Mouse (Mus musculus): Measurements from ENCODE around the gene Kif5a. TPM values are rescaled to one million over a fixed set of nuclear protein-coding genes. Genes with fewer than 3 reads are reported as not detected.

Kif5a gene
- polyA plus RNA-seq (2012; rRNA removed; ENCODE audit: low replicate concordance): 1.7 and 6.0 TPM in 2 replicates

GRCm38 (mm10) chr10:127262548-127263398 is at the start of gene Kif5a:
Kif5a (minus strand) TSS chr10:127263348.

GRCm38 (mm10) chr10:127311476-127312355 is 48.6 kb upstream of the Kif5a start, which contains the start of gene Mars:
Mars (minus strand) TSS chr10:127311786.

GRCm38 (mm10) chr10:127288800-127289572 is 25.8 kb upstream of the Kif5a start, which contains the start of gene Mbd6:
Mbd6 (minus strand) TSS chr10:127289018.

GRCm38 (mm10) chr10:127266112-127267091 is 3.3 kb upstream of the Kif5a start, which contains the start of gene Dctn2:
Dctn2 (plus strand) TSS chr10:127266368.

GRCm38 (mm10) chr10:127211414-127211854 is 51.7 kb downstream of the Kif5a start, which contains the start of gene Pip4k2c:
Pip4k2c (minus strand) TSS chr10:127211585.

GRCm38 (mm10) chr10:127195328-127196129 is 67.6 kb downstream of the Kif5a start, which contains the start of gene Dtx3:
Dtx3 (minus strand) TSS chr10:127195728.

GRCm38 (mm10) chr10:127189651-127190381 is 73.3 kb downstream of the Kif5a start, which contains the start of gene Arhgef25:
Arhgef25 (minus strand) TSS chr10:127190083.

GRCm38 (mm10) chr10:127179871-127180694 is 83.1 kb downstream of the Kif5a start, which contains the start of gene Slc26a10:
Slc26a10 (minus strand) TSS chr10:127180645.

Other genes starting within 250 kb of the Kif5a start
- gene Tsfm, start 232.5 kb downstream of the Kif5a start, polyA plus RNA-seq (2012; rRNA removed; ENCODE audit: low replicate concordance): 31.8 and 44.1 TPM in 2 replicates
- 7.0 and 13.9 TPM in 2 replicates for gene Mettl1, start 221.9 kb downstream of the Kif5a start, polyA plus RNA-seq (2012; rRNA removed; ENCODE audit: low replicate concordance)
- 0.58 and 1.6 TPM in 2 replicates for gene Eef1akmt3, start 221.8 kb downstream of the Kif5a start, polyA plus RNA-seq (2012; rRNA removed; ENCODE audit: low replicate concordance)
- gene Cyp27b1, start 215.1 kb downstream of the Kif5a start, polyA plus RNA-seq (2012; rRNA removed; ENCODE audit: low replicate concordance): 0.13 and 0.65 TPM in 2 replicates
- gene March9, start 203.2 kb downstream of the Kif5a start, polyA plus RNA-seq (2012; rRNA removed; ENCODE audit: low replicate concordance): 4.3 and 5.4 TPM in 2 replicates
- gene Cdk4, start 199.8 kb downstream of the Kif5a start, polyA plus RNA-seq (2012; rRNA removed; ENCODE audit: low replicate concordance): 76.0 and 80.3 TPM in 2 replicates
- 35.7 and 49.3 TPM in 2 replicates for gene Tspan31, start 193.1 kb downstream of the Kif5a start, polyA plus RNA-seq (2012; rRNA removed; ENCODE audit: low replicate concordance)
- 3.5 and 11.0 TPM in 2 replicates for gene Agap2, start 188.1 kb downstream of the Kif5a start, polyA plus RNA-seq (2012; rRNA removed; ENCODE audit: low replicate concordance)
- 93.3 and 122 TPM in 2 replicates for gene Os9, start 142.2 kb downstream of the Kif5a start, polyA plus RNA-seq (2012; rRNA removed; ENCODE audit: low replicate concordance)
- 360 and 560 TPM in 2 replicates for gene B4galnt1, start 98.1 kb downstream of the Kif5a start, polyA plus RNA-seq (2012; rRNA removed; ENCODE audit: low replicate concordance)
- 0.82 and 1.6 TPM in 2 replicates for gene Slc26a10, start 82.7 kb downstream of the Kif5a start, polyA plus RNA-seq (2012; rRNA removed; ENCODE audit: low replicate concordance)
- 14.2 and 14.6 TPM in 2 replicates for gene Arhgef25, start 73.3 kb downstream of the Kif5a start, polyA plus RNA-seq (2012; rRNA removed; ENCODE audit: low replicate concordance)
- gene Dtx3, start 67.6 kb downstream of the Kif5a start, polyA plus RNA-seq (2012; rRNA removed; ENCODE audit: low replicate concordance): 35.7 and 63.9 TPM in 2 replicates
- 17.3 and 27.4 TPM in 2 replicates for gene Pip4k2c, start 51.8 kb downstream of the Kif5a start, polyA plus RNA-seq (2012; rRNA removed; ENCODE audit: low replicate concordance)
- 160 and 195 TPM in 2 replicates for gene Dctn2, start 3.0 kb upstream of the Kif5a start, polyA plus RNA-seq (2012; rRNA removed; ENCODE audit: low replicate concordance)
- 74.0 and 74.1 TPM in 2 replicates for gene Mbd6, start 25.7 kb upstream of the Kif5a start, polyA plus RNA-seq (2012; rRNA removed; ENCODE audit: low replicate concordance)
- 20.5 and 36.1 TPM in 2 replicates for gene Mars, start 48.4 kb upstream of the Kif5a start, polyA plus RNA-seq (2012; rRNA removed; ENCODE audit: low replicate concordance)
- gene Arhgap9, start 58.6 kb upstream of the Kif5a start, polyA plus RNA-seq (2012; rRNA removed; ENCODE audit: low replicate concordance): 5.5 and 13.7 TPM in 2 replicates
- 8.0 and 8.8 TPM in 2 replicates for gene Gli1, start 78.6 kb upstream of the Kif5a start, polyA plus RNA-seq (2012; rRNA removed; ENCODE audit: low replicate concordance)
- not detected in 2 replicates for gene Inhbe, start 91.1 kb upstream of the Kif5a start, polyA plus RNA-seq (2012; rRNA removed; ENCODE audit: low replicate concordance)
- gene Inhbc, start 107.1 kb upstream of the Kif5a start, polyA plus RNA-seq (2012; rRNA removed; ENCODE audit: low replicate concordance): 0.07 and 0.16 TPM in 2 replicates
- 96.4 and 136 TPM in 2 replicates for gene R3hdm2, start 117.0 kb upstream of the Kif5a start, polyA plus RNA-seq (2012; rRNA removed; ENCODE audit: low replicate concordance)
- 0.39 TPM in 1 of 2 replicates, not detected in the other for gene Stac3, start 238.3 kb upstream of the Kif5a start, polyA plus RNA-seq (2012; rRNA removed; ENCODE audit: low replicate concordance)

Data from duodenum, adult 2 months (tissue).